Comparison of ENCODE assay signal across 8 mouse cellular contexts in the genomic region with DNA sequence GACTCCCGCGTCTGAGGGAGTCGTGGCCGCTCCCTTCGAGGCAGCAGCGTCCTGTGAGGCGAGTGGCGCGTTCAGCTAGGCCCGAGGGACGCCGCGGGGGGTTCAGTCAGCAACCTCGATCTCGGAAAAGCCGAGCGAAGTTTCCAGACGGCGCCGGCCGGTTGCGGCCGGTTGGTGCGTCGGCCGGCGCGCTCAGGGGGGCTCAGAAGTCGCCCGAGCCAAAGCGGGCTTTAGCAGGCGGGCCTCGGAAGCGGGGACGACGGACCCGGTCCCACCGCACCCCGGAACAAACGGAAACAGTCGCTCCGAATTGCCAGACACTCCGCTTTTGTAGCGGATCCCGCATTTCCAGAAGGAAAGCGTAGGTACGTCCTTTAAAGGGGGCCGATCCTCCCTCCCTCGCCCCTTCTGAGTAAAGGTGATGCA. TPM values are rescaled to one million over a fixed set of nuclear protein-coding genes. Genes with fewer than 3 reads are reported as not detected.
A peak's percentile ranks its signal among the peaks of the same experiment; 100 is the strongest.
DNase-seq lines count a peak whose midpoint lies in the region; ATAC-seq lines count a peak whose summit lies in the region.

No protein-coding gene starts in this region.

- 19% methylated on average over 21 of the region's 49 CpGs for WGBS in embryonic facial prominence, embryonic 14.5 days
- WGBS in hindbrain, embryonic 11.5 days = 12% methylated on average over 49 of the region's 49 CpGs
- 11% methylated on average over 40 of the region's 49 CpGs for WGBS in macrophage (ENCODE audit: missing documents)

- peak overlapping the region; percentile 65; the same call in 1 of the 2 replicates for H3K27ac ChIP-seq in embryonic facial prominence, embryonic 14.5 days (replicated peaks; ENCODE audit: low read depth, low read length)
- H3K27ac ChIP-seq in hindbrain, embryonic 11.5 days (ENCODE audit: low read depth, low read length) = no peak overlapping the region
- peak overlapping the region; percentile 48 for H3K27ac ChIP-seq in macrophage

- H3K79me2 ChIP-seq in macrophage (ENCODE audit: inconsistent target) = peaks cover 70% of the 10 kb centered on the region

- no peaks in the 10 kb centered on the region for H3K4me1 ChIP-seq in embryonic facial prominence, embryonic 14.5 days (ENCODE audit: control insufficient read depth, insufficient read depth, low read length)
- no peaks in the 10 kb centered on the region for H3K4me1 ChIP-seq in hindbrain, embryonic 11.5 days (replicated peaks; ENCODE audit: control insufficient read depth, insufficient read depth, low read length)

- peak overlapping the region; percentile 85 for H3K9ac ChIP-seq in embryonic facial prominence, embryonic 14.5 days (ENCODE audit: low read depth, low read length)
- H3K9ac ChIP-seq in hindbrain, embryonic 11.5 days (ENCODE audit: low read depth, low read length) = peak overlapping the region; percentile 63; the same call in 1 of the 2 replicates

- no peaks in the 10 kb centered on the region for H3K36me3 ChIP-seq in embryonic facial prominence, embryonic 14.5 days (ENCODE audit: control insufficient read depth, insufficient read depth, low read length)
- no peaks in the 10 kb centered on the region for H3K36me3 ChIP-seq in hindbrain, embryonic 11.5 days (ENCODE audit: control insufficient read depth, insufficient read depth, low read length)
- peaks cover 37% of the 10 kb centered on the region for H3K36me3 ChIP-seq in macrophage (ENCODE audit: inconsistent target)

- peak; percentile 11 for DNase-seq in embryo, embryonic 10 days (ENCODE audit: low spot score)
- no peak for DNase-seq in embryo, embryonic 11 days
- peak; percentile 28 for DNase-seq in embryonic facial prominence, embryonic 14.5 days (ENCODE audit: low spot score)
- no peak for DNase-seq in hindbrain, embryonic 11.5 days (ENCODE audit: low spot score)
- DNase-seq in testis, postnatal 14 days (ENCODE audit: low spot score) = peak; percentile 88
- no peak for DNase-seq in adrenal gland, postnatal 10 days

- H3K27me3 ChIP-seq in embryonic facial prominence, embryonic 14.5 days (replicated peaks; ENCODE audit: control insufficient read depth, insufficient read depth, low read length) = peaks cover 31% of the 10 kb centered on the region
- H3K27me3 ChIP-seq in hindbrain, embryonic 11.5 days (ENCODE audit: control insufficient read depth, insufficient read depth, low read length) = peaks cover 23% of the 10 kb centered on the region

- peak overlapping the region; percentile 82 for H3K4me3 ChIP-seq in embryonic facial prominence, embryonic 14.5 days (ENCODE audit: low read depth, low read length)
- peak overlapping the region; percentile 67 for H3K4me3 ChIP-seq in hindbrain, embryonic 11.5 days (ENCODE audit: low read depth, low read length)
- peak overlapping the region; percentile 79 for H3K4me3 ChIP-seq in macrophage (ENCODE audit: inconsistent target)

- H3K4me2 ChIP-seq in embryonic facial prominence, embryonic 14.5 days (ENCODE audit: low read depth, low read length) = peak overlapping the region; percentile 69
- peak overlapping the region; percentile 68 for H3K4me2 ChIP-seq in hindbrain, embryonic 11.5 days (replicated peaks; ENCODE audit: low read depth, low read length)

- H3K9me3 ChIP-seq in embryonic facial prominence, embryonic 14.5 days (ENCODE audit: control insufficient read depth, low read length) = peaks cover 7% of the 10 kb centered on the region
- H3K9me3 ChIP-seq in hindbrain, embryonic 11.5 days (ENCODE audit: control insufficient read depth, low read length) = no peaks in the 10 kb centered on the region

- ATAC-seq in CD4-positive, CD25-positive, alpha-beta regulatory T cell, adult 4 months = peak; percentile 28
- ATAC-seq in embryonic facial prominence, embryonic 14.5 days (ENCODE audit: low read depth) = peak; percentile 31
- peak; percentile 54 for ATAC-seq in hindbrain, embryonic 11.5 days (ENCODE audit: low FRiP score)

RNA-seq across cellular contexts. Expression of gene Parp12, which starts 0.3 kb away (rescaled TPM):
- polyA plus RNA-seq in CD4-positive, CD25-positive, alpha-beta regulatory T cell, adult 4 months (2017; shearing (Covaris generic)) = 1 to 10 TPM; 2.7 to 4.3 TPM
- 9.1 and 9.8 TPM in 2 replicates for polyA plus RNA-seq in embryonic facial prominence, embryonic 14.5 days (2014; fragmentation: Nextera tagmentation; extraction: Ambion mirVana)
- polyA plus RNA-seq in hindbrain, embryonic 11.5 days (2014; fragmentation: Nextera tagmentation; extraction: Ambion mirVana) = 3.2 and 4.2 TPM in 2 replicates
- 100 to 1,000 TPM in 23 of 26 experiments, 10 to 100 TPM in 3; 70.7 to 782 (median 335) TPM for total RNA-seq in macrophage (2018; cell fraction: chromatin; rRNA removed)
- 100 to 1,000 TPM in 13 of 26 experiments, 10 to 100 TPM in 13; 50.7 to 227 (median 107) TPM for total RNA-seq in macrophage (2018; cell fraction: cytosol; rRNA removed)
- 100 to 1,000 TPM in 22 of 26 experiments, 10 to 100 TPM in 4; 63.3 to 652 (median 283) TPM for total RNA-seq in macrophage (2018; cell fraction: nucleus; rRNA removed)
- polyA plus RNA-seq in macrophage (2018) = 49.2 to 107 TPM (median 53.5 TPM) in 3 replicates
- total RNA-seq in adrenal gland, postnatal 10 days (2021) = 10 to 100 TPM; 14.7 to 18.7 TPM

Comparison
In these comparisons a context has a peak if more than half of its experiments do, and no peak if none do; other contexts are left out.
1. DNase-seq: peak in embryo, embryonic 10 days (single experiment), embryonic facial prominence, embryonic 14.5 days (single experiment) and testis, postnatal 14 days (single experiment); none in embryo, embryonic 11 days (single experiment), hindbrain, embryonic 11.5 days (single experiment) and adrenal gland, postnatal 10 days (single experiment).
2. Peak in every context shown above with its lines, with median percentiles within 50 percentile points of each other: ATAC-seq and H3K4me3 ChIP-seq.